Mouse (Mus musculus): ENCODE data around the gene Olfr469.
"Not testable (repeated sequence)": the region's sequence is repeated elsewhere in the genome, so short reads cannot be mapped to it uniquely, and the experiment has no call there.

GRCm38 (mm10) chr7:107825441-107825840 lies at the start of gene Olfr469:
- TF ChIP-seq CHD2 (IDR thresholded peaks at IDR 0.05; ENCODE audit: low read depth, low read length); HCFC1 (IDR thresholded peaks at IDR 0.05; ENCODE audit: borderline replicate concordance, insufficient read depth, low read length): not testable (repeated sequence)

Measured in ES-E14 (cell line).